Mouse (Mus musculus) left cerebral cortex, adult 2 months (tissue): ENCODE measurements around the gene Spata31d1a. TPM values are rescaled to one million over a fixed set of nuclear protein-coding genes. Genes with fewer than 3 reads are reported as not detected.
"Not testable (repeated sequence)": the region's sequence is repeated elsewhere in the genome, so short reads cannot be mapped to it uniquely, and the experiment has no call there.

ENCODE experiments used
- DNase-seq, 2 experiments: peaks; one replicate each; pipeline ENCODE4 v3.0.0; 2021 to 2022; ENCODE audit warnings: low spot score in 2 of 2, mixed read lengths in 1 of 2; ENCODE audit errors: extremely low spot score in 1 of 2
- H3K27ac ChIP-seq: fragments of 200-600 bp; 2 replicates; pipeline ENCODE4 v1.8.1; 2022
- H3K4me3 ChIP-seq: fragments of 200-600 bp; 2 replicates; pipeline ENCODE4 v1.8.1; 2022
- CTCF ChIP-seq: fragments of 200-600 bp; IDR thresholded peaks from 2 replicates; pipeline ENCODE4 v1.8.1; 2022; ENCODE audit warnings: antibody characterized with exemption, mild to moderate bottlenecking, moderate library complexity
- intact Hi-C: fragments of 180-260 bp; cut with DNase I; formaldehyde crosslinking; loops from one replicate; pipeline ENCODE4 v1.15.1; 2025
- total RNA-seq, 2 experiments: library from RNA; stranded (reverse); gene quantifications; 2 replicates each; pipeline ENCODE4 v1.2.3; 2021

Spata31d1a gene
- total RNA-seq, 2 experiments from 2014 or later: 0.18 to 0.26 TPM

- intact Hi-C loops: no loop called here
- TF ChIP-seq CTCF: no peak
Measured at GRCm38 (mm10) chr13:59731652-59732051, 21.5 kb upstream of the Spata31d1a start, which contains the start of gene Spata31d1d. TSS of gene Spata31d1d (minus strand) at chr13:59731752.

GRCm38 (mm10) chr13:59728378-59729093, 18.4 kb upstream of the Spata31d1a start:
- H3K4me3 ChIP-seq: no peak overlapping the region
- intact Hi-C loops: loop anchor here (2.0 to 5.0 kb wide), 2 partner anchors 51 to 90 kb away; partner anchors contain the start of gene Golm1
- DNase-seq: peak; percentile 80
- no peak overlapping the region for H3K27ac ChIP-seq
- TF ChIP-seq CTCF: peak; percentile 98

More at GRCm38 (mm10) chr13:59731652-59732051, 21.5 kb upstream of the Spata31d1a start, which contains the start of gene Spata31d1d:
- DNase-seq: no peak
- Histone ChIP-seq H3K27ac (no peak within 1 kb of the TSS), H3K4me3 (no peak within 1 kb of the TSS)

- TF ChIP-seq CTCF: no peak
- Histone ChIP-seq H3K27ac (no peak overlapping the region), H3K4me3 (no peak overlapping the region)
- no peak for DNase-seq
- intact Hi-C loops: loop anchor here (5.0 kb wide), 1 partner anchor 49 kb away; the partner anchor contains the start of gene Golm1
Measured at GRCm38 (mm10) chr13:59726139-59726867, 16.2 kb upstream of the Spata31d1a start.

GRCm38 (mm10) chr13:59722089-59722488, 12.0 kb upstream of the Spata31d1a start:
- H3K4me3 ChIP-seq, DNase-seq, H3K27ac ChIP-seq, intact Hi-C loops: not testable (repeated sequence)

- intact Hi-C loops: loop anchor here (1.0 kb wide), 1 partner anchor 18 kb away; no protein-coding TSS in a partner anchor
- DNase-seq: no peak
- no peak for TF ChIP-seq CTCF
- no peak overlapping the region for H3K4me3 ChIP-seq
- peak overlapping the region; percentile 11; the same call in 1 of the 2 replicates for H3K27ac ChIP-seq
Measured at GRCm38 (mm10) chr13:59719475-59719874, 9.3 kb upstream of the Spata31d1a start.

- not testable (repeated sequence) for DNase-seq, H3K4me3 ChIP-seq
- H3K27ac ChIP-seq: peak overlapping the region; percentile 11; the same call in 1 of the 2 replicates
- intact Hi-C loops: loop anchor here (1.0 kb wide), 1 partner anchor 18 kb away; no protein-coding TSS in a partner anchor
Measured at GRCm38 (mm10) chr13:59718857-59719440, 8.8 kb upstream of the Spata31d1a start.

- no peak for TF ChIP-seq CTCF
- Histone ChIP-seq H3K4me3 (no peak overlapping the region), H3K27ac (no peak overlapping the region)
- intact Hi-C loops: no loop called here
- DNase-seq: no peak
Measured at GRCm38 (mm10) chr13:59713710-59714109, 3.6 kb upstream of the Spata31d1a start.

- H3K27ac ChIP-seq, H3K4me3 ChIP-seq, DNase-seq, intact Hi-C loops: not testable (repeated sequence)
Measured at GRCm38 (mm10) chr13:59711984-59712383, 1.9 kb upstream of the Spata31d1a start, which contains the start of gene Spata31d1b. TSS of gene Spata31d1b (plus strand) at chr13:59712284.

GRCm38 (mm10) chr13:59704562-59704961, 5.6 kb downstream of the Spata31d1a start:
- H3K27ac ChIP-seq: no peak overlapping the region
- H3K4me3 ChIP-seq: no peak overlapping the region
- intact Hi-C loops: no loop called here
- peak; percentile 42 for TF ChIP-seq CTCF
- DNase-seq: peak; percentile 19 to 36

GRCm38 (mm10) chr13:59703514-59703913, 6.6 kb downstream of the Spata31d1a start:
- DNase-seq: peak; percentile 20 to 42
- intact Hi-C loops: no loop called here

GRCm38 (mm10) chr13:59700137-59700536, 10.0 kb downstream of the Spata31d1a start:
- DNase-seq, H3K4me3 ChIP-seq, intact Hi-C loops, H3K27ac ChIP-seq: not testable (repeated sequence)

More at GRCm38 (mm10) chr13:59703514-59703913, 6.6 kb downstream of the Spata31d1a start:
- peak overlapping the region; percentile 55 for H3K27ac ChIP-seq
- no peak overlapping the region for H3K4me3 ChIP-seq
- no peak for TF ChIP-seq CTCF

GRCm38 (mm10) chr13:59699131-59699530, 11.0 kb downstream of the Spata31d1a start:
- DNase-seq: peak in 1 of 2 experiments; percentile 26
- no peak for TF ChIP-seq CTCF
- H3K27ac ChIP-seq: peak overlapping the region; percentile 50
- H3K4me3 ChIP-seq: no peak overlapping the region
- intact Hi-C loops: loop anchor here (1.0 kb wide), 1 partner anchor 46 kb away; no protein-coding TSS in a partner anchor
